Mouse (Mus musculus) heart, embryonic 11.5 days (tissue): ENCODE data around the gene Cd33. TPM values are rescaled to one million over a fixed set of nuclear protein-coding genes. Genes with fewer than 3 reads are reported as not detected.

Source experiments
- ATAC-seq: fragments of 200-750 bp; cut with Nextera tagmentation; replicated peaks from 2 replicates; pipeline ENCODE4 v1.8.0; 2017; ENCODE audit warnings: moderate library complexity; ENCODE audit not compliant: insufficient number of reproducible peaks, low FRiP score, low TSS enrichment
- H3K27ac ChIP-seq: fragments of 300-500 bp; sonication (generic); 2 replicates; pipeline ENCODE4 v1.5.1; 2014; ENCODE audit warnings: mild to moderate bottlenecking, low read depth, low read length
- H3K27me3 ChIP-seq: fragments of 300-500 bp; sonication (generic); 2 replicates; pipeline ENCODE4 v1.6.1; 2014; ENCODE audit warnings: mild to moderate bottlenecking, low read length, mixed read lengths; ENCODE audit not compliant: control insufficient read depth, insufficient read depth
- H3K36me3 ChIP-seq: fragments of 300-500 bp; sonication (generic); 2 replicates; pipeline ENCODE4 v1.6.1; 2014; ENCODE audit warnings: mild to moderate bottlenecking, low read length, moderate library complexity, mixed read lengths; ENCODE audit not compliant: control insufficient read depth, insufficient read depth
- H3K4me1 ChIP-seq: fragments of 300-500 bp; sonication (generic); 2 replicates; pipeline ENCODE4 v1.6.1; 2014; ENCODE audit warnings: low read length; ENCODE audit not compliant: control insufficient read depth, insufficient read depth
- H3K4me2 ChIP-seq: fragments of 300-500 bp; sonication (generic); 2 replicates; pipeline ENCODE4 v1.6.1; 2014; ENCODE audit warnings: mild to moderate bottlenecking, moderate library complexity
- H3K4me3 ChIP-seq: fragments of 300-500 bp; sonication (generic); 2 replicates; pipeline ENCODE4 v1.5.1; 2014; ENCODE audit warnings: low read depth, low read length
- H3K9ac ChIP-seq: fragments of 300-500 bp; sonication (generic); 2 replicates; pipeline ENCODE4 v1.6.1; 2014; ENCODE audit warnings: mild to moderate bottlenecking, low read depth, low read length, moderate library complexity
- H3K9me3 ChIP-seq: fragments of 300-500 bp; sonication (generic); replicated peaks from 2 replicates; pipeline ENCODE4 v1.6.1; 2016; ENCODE audit warnings: low read length; ENCODE audit not compliant: control insufficient read depth
- WGBS: fragments of 180-500 bp; shearing (Covaris S2); extraction: QIAGEN DNeasy Blood & Tissue Kit; methylation state at CpG from one replicate; pipeline ENCODE4 v1.1.7; 2014; ENCODE audit not compliant: insufficient replicate concordance; 5-methylcytosine and 5-hydroxymethylcytosine counted together
- polyA plus RNA-seq: library from polyadenylated mRNA; unstranded; fragments of >200 nt; fragmentation: Nextera tagmentation; extraction: Ambion mirVana; gene quantifications from 2 replicates; pipeline ENCODE4 v1.2.1, GENCODE M21; 2014

Gene Cd33
- polyA plus RNA-seq, 1 experiment from 2014 or later: 0.44 TPM

- Histone ChIP-seq H3K27me3 (no peaks in the 10 kb centered on the region), H3K9ac (no peak overlapping the region), H3K36me3 (no peaks in the 10 kb centered on the region), H3K27ac (no peak overlapping the region), H3K4me3 (no peak overlapping the region), H3K9me3 (no peaks in the 10 kb centered on the region), H3K4me1 (no peaks in the 10 kb centered on the region), H3K4me2 (no peak overlapping the region)
- WGBS: 70% methylated on average over 8 of the region's 8 CpGs
- no peak for ATAC-seq
Observed at GRCm38 (mm10) chr7:43530216-43530785, 13.9 kb downstream of the Cd33 start.

- Histone ChIP-seq H3K36me3 (no peaks in the 10 kb centered on the region), H3K9ac (no peak overlapping the region), H3K27me3 (no peaks in the 10 kb centered on the region), H3K9me3 (no peaks in the 10 kb centered on the region), H3K27ac (no peak overlapping the region), H3K4me2 (no peak overlapping the region), H3K4me1 (no peaks in the 10 kb centered on the region), H3K4me3 (no peak overlapping the region)
- 50% methylated on average over 3 of the region's 3 CpGs for WGBS
- no peak for ATAC-seq
Observed at GRCm38 (mm10) chr7:43525313-43525712, 18.9 kb downstream of the Cd33 start.

GRCm38 (mm10) chr7:43522776-43523175 is 21.5 kb downstream of the Cd33 start:
- H3K36me3 ChIP-seq: no peaks in the 10 kb centered on the region
- H3K27me3 ChIP-seq: no peaks in the 10 kb centered on the region
- H3K9ac ChIP-seq: no peak overlapping the region
- ATAC-seq: no peak
- H3K4me1 ChIP-seq: no peaks in the 10 kb centered on the region
- H3K4me2 ChIP-seq: no peak overlapping the region
- WGBS: 74% methylated on average over 2 of the region's 2 CpGs
- H3K27ac ChIP-seq: no peak overlapping the region
- no peak overlapping the region for H3K4me3 ChIP-seq
- H3K9me3 ChIP-seq: no peaks in the 10 kb centered on the region

- no peaks in the 10 kb centered on the region for H3K4me1 ChIP-seq
- no peak overlapping the region for H3K9ac ChIP-seq
- no peak for ATAC-seq
- 0 out of 2 replicates have a peak, but pooled peaks cover 2% of the 10 kb centered on the region for H3K9me3 ChIP-seq
- H3K27ac ChIP-seq: no peak overlapping the region
- no peaks in the 10 kb centered on the region for H3K36me3 ChIP-seq
- WGBS: 75% methylated on average over 15 of the region's 15 CpGs
- H3K4me3 ChIP-seq: no peak overlapping the region
- H3K4me2 ChIP-seq: no peak overlapping the region
- H3K27me3 ChIP-seq: no peaks in the 10 kb centered on the region
Observed at GRCm38 (mm10) chr7:43518341-43518740, 25.9 kb downstream of the Cd33 start.

- Histone ChIP-seq H3K27ac (no peak overlapping the region), H3K4me3 (no peak overlapping the region), H3K9ac (no peak overlapping the region), H3K36me3 (no peaks in the 10 kb centered on the region), H3K9me3 (0 out of 2 replicates have a peak, but pooled peaks cover 2% of the 10 kb centered on the region), H3K4me1 (no peaks in the 10 kb centered on the region), H3K4me2 (no peak overlapping the region), H3K27me3 (no peaks in the 10 kb centered on the region)
- WGBS: 69% methylated on average over 5 of the region's 5 CpGs
- ATAC-seq: no peak
Observed at GRCm38 (mm10) chr7:43515076-43515475, 29.2 kb downstream of the Cd33 start.

- H3K9me3 ChIP-seq: 0 out of 2 replicates have a peak, but pooled peaks cover 2% of the 10 kb centered on the region
- no peak overlapping the region for H3K27ac ChIP-seq
- H3K27me3 ChIP-seq: no peaks in the 10 kb centered on the region
- 75% methylated on average over 4 of the region's 4 CpGs for WGBS
- H3K9ac ChIP-seq: no peak overlapping the region
- no peak for ATAC-seq
- no peaks in the 10 kb centered on the region for H3K36me3 ChIP-seq
- H3K4me1 ChIP-seq: no peaks in the 10 kb centered on the region
- H3K4me3 ChIP-seq: no peak overlapping the region
- H3K4me2 ChIP-seq: no peak overlapping the region
Observed at GRCm38 (mm10) chr7:43512519-43512918, 31.7 kb downstream of the Cd33 start.

GRCm38 (mm10) chr7:43511707-43512478 is 32.3 kb downstream of the Cd33 start:
- H3K27me3 ChIP-seq: no peaks in the 10 kb centered on the region
- 0 out of 2 replicates have a peak, but pooled peaks cover 2% of the 10 kb centered on the region for H3K9me3 ChIP-seq
- H3K36me3 ChIP-seq: no peaks in the 10 kb centered on the region
- H3K4me2 ChIP-seq: no peak overlapping the region
- no peak for ATAC-seq
- H3K27ac ChIP-seq: no peak overlapping the region
- WGBS: 45% methylated on average over 4 of the region's 4 CpGs
- H3K4me1 ChIP-seq: no peaks in the 10 kb centered on the region
- H3K9ac ChIP-seq: no peak overlapping the region
- no peak overlapping the region for H3K4me3 ChIP-seq

- ATAC-seq: no peak
- H3K27me3 ChIP-seq: peaks cover 29% of the 10 kb centered on the region
- H3K27ac ChIP-seq: no peak overlapping the region
- H3K36me3 ChIP-seq: no peaks in the 10 kb centered on the region
- no peak overlapping the region for H3K4me3 ChIP-seq
- H3K4me1 ChIP-seq: no peaks in the 10 kb centered on the region
- H3K9me3 ChIP-seq: no peaks in the 10 kb centered on the region; the same call in 1 of the 2 replicates
- no peak overlapping the region for H3K9ac ChIP-seq
- no peak overlapping the region for H3K4me2 ChIP-seq
- 18% methylated on average over 21 of the region's 21 CpGs for WGBS
Observed at GRCm38 (mm10) chr7:43495343-43496021, 48.7 kb downstream of the Cd33 start.
